Mouse (Mus musculus) midbrain, embryonic 16.5 days (tissue): Measurements from ENCODE around the gene Pla2g4e. TPM values are rescaled to one million over a fixed set of nuclear protein-coding genes. Genes with fewer than 3 reads are reported as not detected.
A peak's percentile ranks its signal among the peaks of the same experiment; 100 is the strongest.

Experiments
- ATAC-seq: fragments of 200-750 bp; cut with Nextera tagmentation; 2 replicates; pipeline ENCODE4 v1.8.0; 2017; ENCODE audit warnings: moderate TSS enrichment
- H3K27ac ChIP-seq: fragments of 300-500 bp; sonication (generic); 2 replicates; pipeline ENCODE4 v1.5.1; 2014; ENCODE audit warnings: mild to moderate bottlenecking, low read length, mixed read lengths
- H3K27me3 ChIP-seq: fragments of 300-500 bp; sonication (generic); 2 replicates; pipeline ENCODE4 v1.6.1; 2014; ENCODE audit warnings: low read depth, low read length, mixed read lengths; ENCODE audit not compliant: control insufficient read depth, insufficient read depth
- H3K36me3 ChIP-seq: fragments of 300-500 bp; sonication (generic); 2 replicates; pipeline ENCODE4 v1.6.1; 2014; ENCODE audit warnings: mild to moderate bottlenecking, low read length, moderate library complexity, mixed read lengths; ENCODE audit not compliant: control insufficient read depth, insufficient read depth
- H3K4me1 ChIP-seq: fragments of 300-500 bp; sonication (generic); 2 replicates; pipeline ENCODE4 v1.6.1; 2014; ENCODE audit warnings: mild to moderate bottlenecking, low read length, mixed read lengths; ENCODE audit not compliant: control insufficient read depth, insufficient read depth
- H3K4me2 ChIP-seq: fragments of 300-500 bp; sonication (generic); 2 replicates; pipeline ENCODE4 v1.6.1; 2014; ENCODE audit warnings: mild to moderate bottlenecking, low read length, mixed read lengths
- H3K4me3 ChIP-seq: fragments of 300-500 bp; sonication (generic); 2 replicates; pipeline ENCODE4 v1.5.1; 2014; ENCODE audit warnings: low read depth, mild to moderate bottlenecking, low read length, moderate library complexity, mixed read lengths
- H3K9ac ChIP-seq: fragments of 300-500 bp; sonication (generic); 2 replicates; pipeline ENCODE4 v1.6.1; 2014; ENCODE audit warnings: low read depth, low read length, mixed read lengths
- H3K9me3 ChIP-seq: fragments of 300-500 bp; sonication (generic); replicated peaks from 2 replicates; pipeline ENCODE4 v1.6.1; 2014; ENCODE audit warnings: mild to moderate bottlenecking, low read length, mixed read lengths; ENCODE audit not compliant: control insufficient read depth, poor library complexity, severe bottlenecking
- WGBS: fragments of 180-500 bp; shearing (Covaris S2); extraction: QIAGEN DNeasy Blood & Tissue Kit; methylation state at CpG from one replicate; pipeline ENCODE4 v1.1.7; 2014; 5-methylcytosine and 5-hydroxymethylcytosine counted together
- polyA plus RNA-seq: library from polyadenylated mRNA; unstranded; fragments of >200 nt; fragmentation: Nextera tagmentation; extraction: Ambion mirVana; gene quantifications from 2 replicates; pipeline ENCODE4 v1.2.1, GENCODE M21; 2015

The Pla2g4e gene
- polyA plus RNA-seq, 1 experiment from 2014 or later, result 6.7 TPM

DNA sequence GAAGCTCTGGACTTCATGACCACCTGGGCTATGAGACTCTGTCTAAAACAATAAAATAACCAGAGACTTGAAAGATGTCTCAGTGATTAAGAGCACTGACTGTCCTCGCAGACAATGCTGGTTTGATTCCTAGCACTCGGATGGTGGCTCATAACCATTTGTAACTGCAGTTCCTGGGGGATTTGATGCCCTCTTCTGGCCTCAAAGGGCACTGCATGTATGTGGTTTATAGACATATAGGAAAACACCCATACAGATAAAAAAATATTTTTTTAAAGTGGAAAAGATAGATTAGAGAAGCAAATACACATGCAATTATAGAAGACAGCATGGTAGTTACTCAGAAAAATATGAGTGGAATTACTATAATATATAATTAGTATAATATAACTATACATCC, 87.5 kb downstream of the Pla2g4e start:
- H3K27me3 ChIP-seq, result no peaks in the 10 kb centered on the region
- no peaks in the 10 kb centered on the region for H3K36me3 ChIP-seq
- no peak for ATAC-seq
- H3K4me1 ChIP-seq, result peaks cover 8% of the 10 kb centered on the region; the same call in 1 of the 2 replicates
- H3K4me3 ChIP-seq, result no peak overlapping the region
- no peak overlapping the region for H3K9ac ChIP-seq
- 70% methylated on average over 2 of the region's 2 CpGs for WGBS
- H3K4me2 ChIP-seq, result no peak overlapping the region
- no peak overlapping the region for H3K27ac ChIP-seq
- H3K9me3 ChIP-seq, result no peaks in the 10 kb centered on the region

DNA sequence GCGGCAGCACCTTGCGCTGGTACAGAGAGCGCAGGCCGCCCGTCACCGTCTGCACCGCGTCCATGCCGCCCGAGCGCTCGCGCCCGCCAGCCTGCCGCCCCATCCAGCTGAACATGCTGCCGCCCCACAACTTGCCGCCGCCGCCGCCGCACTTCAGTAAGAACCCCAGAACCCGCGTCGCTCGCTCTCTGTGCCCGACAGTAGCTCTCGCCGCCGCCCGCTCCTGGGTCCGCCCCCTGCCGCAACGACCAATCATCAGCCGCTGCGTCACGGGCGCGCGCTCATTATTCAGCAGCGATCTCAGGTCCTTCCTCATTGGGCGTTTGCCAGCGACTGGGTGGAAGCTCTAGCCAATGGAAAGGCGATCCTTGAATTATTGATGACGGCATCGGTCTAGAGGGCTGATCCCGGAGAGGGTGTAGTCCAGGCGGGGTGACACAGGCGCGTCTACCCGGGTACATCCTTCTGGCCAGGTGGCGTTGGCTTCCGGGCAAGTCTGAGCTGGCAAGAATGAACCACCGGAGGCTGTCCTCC, 90.7 kb downstream of the Pla2g4e start, which contains the start of gene Ehd4:
TSS of gene Ehd4 (minus strand) at position 246 of the 534 bp plus-strand sequence.
- H3K27me3 ChIP-seq, result no peaks in the 10 kb centered on the region

DNA sequence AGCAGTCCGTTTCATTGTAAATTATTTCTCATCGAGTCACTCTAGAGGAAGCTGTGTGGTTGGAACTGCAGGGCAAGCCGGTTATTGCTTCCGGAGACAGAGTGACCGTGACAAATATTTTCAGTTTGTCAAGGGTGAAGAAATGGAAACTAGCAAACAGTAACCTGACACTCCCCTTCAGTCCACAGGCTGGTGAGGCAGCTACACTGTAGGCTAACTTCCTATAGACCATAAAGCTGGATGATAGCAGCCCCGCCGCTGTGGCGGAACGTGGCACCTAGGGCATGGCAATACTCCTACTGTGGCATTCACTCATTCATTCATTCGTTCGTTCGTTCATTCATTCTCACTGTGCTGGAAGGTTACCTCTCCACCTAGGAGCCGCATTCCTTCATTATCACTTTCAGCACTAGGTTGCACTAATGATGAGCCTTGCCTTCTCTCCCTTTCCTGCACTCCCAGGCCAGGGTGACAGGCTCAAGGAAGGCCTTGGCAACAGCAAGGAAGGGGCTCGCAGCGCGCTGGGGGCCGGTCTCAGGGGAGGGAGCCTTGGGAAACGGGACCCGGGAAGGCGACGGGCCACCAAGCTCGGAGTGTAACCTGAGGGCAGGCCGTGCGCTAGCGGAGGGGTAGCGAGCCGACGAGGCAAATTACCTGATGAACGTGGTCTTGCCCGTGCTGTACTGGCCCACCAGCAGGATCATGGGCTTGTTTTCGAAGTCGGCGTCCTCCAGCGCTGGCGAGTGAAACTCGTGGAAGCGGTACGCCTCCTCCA, 91.4 kb downstream of the Pla2g4e start:
- Histone ChIP-seq H3K4me1 (peaks cover 8% of the 10 kb centered on the region; the same call in 1 of the 2 replicates), H3K27ac (no peak overlapping the region), H3K36me3 (no peaks in the 10 kb centered on the region), H3K9ac (peak overlapping the region; percentile 68), H3K27me3 (no peaks in the 10 kb centered on the region), H3K4me3 (peak overlapping the region; percentile 79), H3K9me3 (no peaks in the 10 kb centered on the region), H3K4me2 (peak overlapping the region; percentile 99)
- WGBS, result 5% methylated on average over 38 of the region's 38 CpGs
- ATAC-seq, result peak; percentile 43

More for the DNA sequence above, 90.7 kb downstream of the Pla2g4e start, which contains the start of gene Ehd4:
- H3K4me3 ChIP-seq, result peak within 1 kb of the TSS; percentile 79
- peak within 1 kb of the TSS; percentile 99 for H3K4me2 ChIP-seq
- WGBS, result under 1% methylated on average over 45 of the region's 53 CpGs
- ATAC-seq, result peak; percentile 98
- no peak within 1 kb of the TSS for H3K27ac ChIP-seq
- peaks cover 8% of the 10 kb centered on the region; the same call in 1 of the 2 replicates for H3K4me1 ChIP-seq
- no peaks in the 10 kb centered on the region for H3K36me3 ChIP-seq
- no peaks in the 10 kb centered on the region for H3K9me3 ChIP-seq
- peak within 1 kb of the TSS; percentile 68 for H3K9ac ChIP-seq

- no peaks in the 10 kb centered on the region for H3K27me3 ChIP-seq
- no peaks in the 10 kb centered on the region for H3K9me3 ChIP-seq
- no peak for ATAC-seq
- H3K4me3 ChIP-seq, result no peak overlapping the region
- no peaks in the 10 kb centered on the region for H3K36me3 ChIP-seq
- WGBS, result 81% methylated on average over 3 of the region's 3 CpGs
- H3K9ac ChIP-seq, result no peak overlapping the region
- peaks cover 8% of the 10 kb centered on the region; the same call in 1 of the 2 replicates for H3K4me1 ChIP-seq
- H3K27ac ChIP-seq, result no peak overlapping the region
- no peak overlapping the region for H3K4me2 ChIP-seq
These were observed 94.6 kb downstream of the Pla2g4e start for GRCm38 (mm10) chr2:120150571-120150970.

- Histone ChIP-seq H3K9ac (no peak overlapping the region), H3K4me2 (no peak overlapping the region), H3K27me3 (no peaks in the 10 kb centered on the region), H3K9me3 (no peaks in the 10 kb centered on the region), H3K36me3 (no peaks in the 10 kb centered on the region), H3K4me1 (peaks cover 7% of the 10 kb centered on the region; the same call in 1 of the 2 replicates), H3K4me3 (no peak overlapping the region), H3K27ac (no peak overlapping the region)
- WGBS, result 92% methylated on average over 7 of the region's 7 CpGs
- no peak for ATAC-seq
These were observed 95.5 kb downstream of the Pla2g4e start for GRCm38 (mm10) chr2:120149634-120150033.

DNA sequence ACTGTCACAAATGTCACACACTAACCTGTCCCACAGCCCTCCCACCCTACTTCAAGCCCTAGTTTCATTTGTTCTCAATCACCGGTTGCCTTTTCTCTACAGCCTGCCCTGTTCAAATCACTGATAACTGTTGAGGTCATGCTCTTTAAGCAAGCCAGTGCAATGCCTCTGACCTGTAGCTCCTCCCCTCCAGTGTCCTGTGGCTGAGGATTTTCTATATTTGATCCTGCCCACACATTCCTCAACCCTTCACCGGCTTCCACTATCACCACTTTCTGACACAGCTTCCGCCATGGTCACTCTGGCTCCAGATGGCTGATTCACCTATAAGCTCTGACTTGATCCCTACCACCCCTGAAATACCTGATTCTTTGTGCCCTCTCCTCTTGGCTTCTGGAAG, 97.1 kb downstream of the Pla2g4e start:
- Histone ChIP-seq H3K36me3 (no peaks in the 10 kb centered on the region), H3K4me1 (no peaks in the 10 kb centered on the region), H3K9me3 (no peaks in the 10 kb centered on the region), H3K4me3 (no peak overlapping the region), H3K4me2 (no peak overlapping the region), H3K27ac (no peak overlapping the region), H3K27me3 (no peaks in the 10 kb centered on the region), H3K9ac (no peak overlapping the region)
- ATAC-seq, result no peak
- WGBS, result 93% methylated on average over 3 of the region's 3 CpGs

DNA sequence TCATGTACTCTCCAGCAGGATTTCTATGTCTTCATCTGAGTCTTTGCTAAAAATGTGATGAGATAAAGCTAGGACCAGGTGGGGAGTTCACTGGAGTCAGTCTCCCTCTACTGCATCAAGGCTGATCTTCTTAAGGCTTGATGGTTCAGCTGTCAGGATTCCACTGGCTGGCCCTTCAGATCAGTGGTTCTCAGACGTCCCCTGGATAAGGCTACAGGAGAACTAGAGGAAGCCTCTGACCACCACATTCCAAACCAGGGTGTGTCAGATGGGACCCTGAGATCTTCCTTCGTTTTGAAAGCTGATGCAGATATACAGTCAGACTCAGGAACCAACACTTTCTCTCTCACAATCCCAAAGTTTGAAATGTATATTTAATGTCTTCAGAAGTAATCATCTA, 97.8 kb downstream of the Pla2g4e start:
- H3K4me3 ChIP-seq, result no peak overlapping the region
- H3K4me1 ChIP-seq, result no peaks in the 10 kb centered on the region
- no peaks in the 10 kb centered on the region for H3K9me3 ChIP-seq
- H3K27me3 ChIP-seq, result no peaks in the 10 kb centered on the region
- no peak for ATAC-seq
- H3K27ac ChIP-seq, result no peak overlapping the region
- no peak overlapping the region for H3K4me2 ChIP-seq
- H3K9ac ChIP-seq, result no peak overlapping the region
- no peaks in the 10 kb centered on the region for H3K36me3 ChIP-seq
- 68% methylated on average over 2 of the region's 2 CpGs for WGBS

GRCm38 (mm10) chr2:120146543-120146942, 98.6 kb downstream of the Pla2g4e start:
- H3K4me2 ChIP-seq, result no peak overlapping the region
- H3K4me1 ChIP-seq, result no peaks in the 10 kb centered on the region

DNA sequence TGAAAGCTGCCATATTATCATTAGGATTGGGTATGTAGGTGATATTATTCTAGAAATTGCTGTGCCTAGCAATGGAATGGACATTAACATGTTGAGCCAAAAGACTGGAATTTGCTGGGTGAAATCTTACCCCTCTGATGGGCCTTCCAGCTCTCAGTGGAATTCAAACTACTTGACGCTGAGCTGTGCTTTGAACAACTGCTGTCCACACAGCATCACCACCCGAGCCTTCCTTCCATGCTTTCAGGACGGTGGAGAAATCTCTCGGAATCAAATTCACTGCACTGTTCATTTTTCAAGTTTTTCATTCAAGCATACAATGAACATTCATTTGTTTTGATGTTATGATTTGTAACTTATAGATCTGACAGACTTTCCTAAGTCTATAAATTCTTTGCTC, 100.7 kb downstream of the Pla2g4e start:
- no peaks in the 10 kb centered on the region for H3K9me3 ChIP-seq
- WGBS, result 83% methylated on average over 4 of the region's 4 CpGs
- no peak overlapping the region for H3K4me3 ChIP-seq
- no peaks in the 10 kb centered on the region for H3K27me3 ChIP-seq
- ATAC-seq, result no peak
- no peak overlapping the region for H3K4me2 ChIP-seq
- no peaks in the 10 kb centered on the region for H3K36me3 ChIP-seq
- H3K4me1 ChIP-seq, result no peaks in the 10 kb centered on the region
- H3K9ac ChIP-seq, result no peak overlapping the region
- H3K27ac ChIP-seq, result no peak overlapping the region

More at GRCm38 (mm10) chr2:120146543-120146942, 98.6 kb downstream of the Pla2g4e start:
- Histone ChIP-seq H3K9me3 (no peaks in the 10 kb centered on the region), H3K36me3 (no peaks in the 10 kb centered on the region), H3K27ac (no peak overlapping the region), H3K27me3 (no peaks in the 10 kb centered on the region), H3K9ac (no peak overlapping the region), H3K4me3 (no peak overlapping the region)
- WGBS, result 82% methylated on average over 2 of the region's 2 CpGs
- ATAC-seq, result no peak
